Mouse (Mus musculus) brain, embryonic 14.5 days (tissue): Measurements from ENCODE around the gene Btbd9. TPM values are rescaled to one million over a fixed set of nuclear protein-coding genes. Genes with fewer than 3 reads are reported as not detected.
A peak's percentile ranks its signal among the peaks of the same experiment; 100 is the strongest.

Experiments used
- DNase-seq: peaks from one replicate; pipeline ENCODE4 v3.0.0-alpha.2; 2011; ENCODE audit warnings: low read depth
- CTCF ChIP-seq: fragments of 200-500 bp; IDR thresholded peaks from 2 replicates; pipeline ENCODE4 v1.5.1; 2012; ENCODE audit warnings: inconsistent platforms, mild to moderate bottlenecking, moderate library complexity, borderline replicate concordance; ENCODE audit not compliant: insufficient read depth, insufficient read length; ENCODE audit errors: extremely low read depth
- POLR2A ChIP-seq: fragments of 200-500 bp; IDR thresholded peaks from 2 replicates; pipeline ENCODE4 v1.6.1; 2012; ENCODE audit warnings: mild to moderate bottlenecking, inconsistent platforms, borderline replicate concordance; ENCODE audit not compliant: poor library complexity, insufficient read depth, insufficient read length, severe bottlenecking; ENCODE audit errors: extremely low read depth
- polyA plus RNA-seq: library from polyadenylated mRNA; depleted of rRNA; stranded (reverse); fragments of >200 nt; gene quantifications from 2 replicates; pipeline ENCODE4 v1.2.3, GENCODE M21; 2012

The Btbd9 gene
- polyA plus RNA-seq, 1 experiment, result 72.5 TPM

DNA sequence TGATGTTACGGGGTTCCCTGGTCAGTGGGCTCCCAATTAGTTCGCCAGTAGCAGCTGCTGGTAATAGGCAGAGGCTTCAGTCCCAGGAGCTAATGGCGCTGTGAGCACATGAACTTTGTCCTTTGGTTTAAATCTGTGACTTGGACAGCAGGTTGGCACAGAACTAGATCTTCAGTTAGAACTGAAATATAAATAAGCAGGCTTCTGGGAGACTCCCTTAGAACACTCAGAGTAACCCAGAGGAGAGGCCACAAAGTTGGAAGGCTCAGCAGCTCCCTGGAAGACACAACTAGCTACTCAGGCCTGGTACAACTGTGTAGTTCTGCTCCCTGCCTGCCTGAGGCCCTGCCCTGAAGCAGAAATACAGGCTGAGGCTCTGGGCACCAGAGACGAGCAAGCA, 313.8 kb downstream of the Btbd9 start:
- no peak for TF ChIP-seq POLR2A
- no peak for TF ChIP-seq CTCF
- DNase-seq, result peak; percentile 44

DNA sequence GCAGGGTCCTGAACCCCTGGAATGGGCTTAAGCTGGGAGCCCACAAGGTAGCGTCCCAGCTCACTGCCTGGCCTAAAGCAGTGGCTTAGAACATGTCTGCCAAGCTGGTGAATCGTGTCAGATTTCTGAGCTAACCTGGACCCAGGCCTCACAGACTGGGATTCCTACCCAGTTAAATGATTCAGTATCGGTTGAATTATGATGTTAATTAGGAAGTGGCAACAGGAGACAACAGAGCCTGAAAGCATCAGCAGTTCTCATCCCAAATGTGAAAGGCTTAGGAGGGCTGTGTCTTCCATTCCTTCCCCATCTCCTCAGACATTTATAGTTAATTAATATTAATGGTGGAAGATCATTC, 314.3 kb downstream of the Btbd9 start:
- DNase-seq, result no peak
- TF ChIP-seq POLR2A, result no peak
- TF ChIP-seq CTCF, result no peak

DNA sequence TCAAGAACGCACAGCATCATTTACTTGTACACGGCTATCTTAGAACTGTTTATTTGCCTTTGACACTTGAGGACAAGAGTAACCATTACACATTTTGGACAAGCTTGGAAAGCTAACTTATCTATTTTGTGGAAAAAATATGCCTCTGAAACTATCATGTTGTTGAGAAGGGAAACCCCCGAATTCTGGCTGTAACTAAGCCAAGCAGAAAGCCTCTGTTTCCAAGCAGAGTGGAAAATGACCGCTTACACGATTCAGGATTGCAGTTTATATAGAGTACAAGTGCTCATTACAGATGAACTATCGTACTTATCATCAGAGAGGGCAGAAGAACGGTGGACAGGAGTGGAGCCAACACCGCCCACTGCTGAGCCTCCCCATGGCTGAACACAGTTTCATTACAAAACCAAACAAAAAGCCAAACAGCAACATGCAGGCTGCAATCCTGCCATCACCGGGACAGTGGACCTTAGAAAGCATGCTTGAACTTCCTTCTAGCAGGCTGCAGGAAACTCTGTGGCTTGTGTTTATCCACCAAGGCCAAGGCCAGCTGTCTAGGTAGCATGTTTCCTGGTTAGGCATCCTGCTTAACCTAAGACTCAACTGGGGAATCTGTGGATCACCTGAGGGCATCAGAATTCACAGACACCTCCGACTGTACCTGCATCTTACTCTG, 314.8 kb downstream of the Btbd9 start:
- TF ChIP-seq POLR2A (no peak), CTCF (no peak)
- no peak for DNase-seq

DNA sequence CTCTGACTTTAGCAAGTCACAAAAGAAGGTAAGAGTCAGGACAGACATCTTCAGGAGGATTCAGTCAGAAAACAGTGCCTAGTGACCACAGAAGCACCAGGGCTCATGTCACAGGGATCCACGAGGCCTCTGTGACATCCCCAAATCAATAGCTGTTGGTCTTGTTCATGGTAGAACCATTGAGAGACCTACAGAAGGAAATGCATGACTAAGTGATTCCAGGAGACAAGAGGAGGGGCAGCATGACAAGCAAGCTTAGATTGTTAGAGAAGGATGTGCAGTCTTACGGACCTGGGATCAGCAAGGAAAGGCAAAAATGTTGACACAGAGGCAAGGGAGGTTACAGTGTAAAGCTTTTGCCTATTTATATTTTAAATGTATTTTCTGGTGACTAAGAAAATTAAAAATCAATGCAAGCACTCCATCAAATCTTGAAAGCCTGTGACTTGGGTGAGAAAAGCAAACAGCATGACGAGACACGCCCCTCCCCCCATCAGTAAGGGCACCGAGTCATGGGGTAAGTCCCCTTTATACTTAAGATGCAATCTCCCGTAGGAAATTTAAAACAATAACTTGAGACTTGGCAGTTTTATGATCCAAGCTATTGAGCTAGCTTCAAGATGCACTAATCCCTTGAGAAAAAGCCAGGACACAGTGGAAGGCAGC, 315.5 kb downstream of the Btbd9 start:
- no peak for DNase-seq
- TF ChIP-seq POLR2A (no peak), CTCF (no peak)

DNA sequence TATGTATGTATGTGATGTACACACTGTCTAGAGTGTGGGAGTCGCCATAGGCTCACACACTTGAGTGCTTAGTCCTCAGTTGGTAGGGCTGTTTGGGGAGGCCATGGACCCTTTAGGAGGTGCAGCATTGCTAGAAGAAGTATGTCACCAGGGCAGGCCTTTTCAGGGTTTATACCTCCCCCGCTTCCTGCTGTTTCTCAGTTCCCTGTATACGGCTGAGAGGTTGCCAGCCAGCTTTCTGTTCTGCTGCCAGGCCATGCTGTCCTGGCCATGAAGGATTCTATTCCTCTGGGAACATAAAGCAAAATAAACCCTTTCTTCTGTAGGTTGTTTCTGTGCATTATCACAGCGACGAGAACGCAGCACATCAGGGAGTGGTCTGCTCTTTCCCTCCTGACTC, 316.4 kb downstream of the Btbd9 start:
- no peak for DNase-seq
- no peak for TF ChIP-seq CTCF
- no peak for TF ChIP-seq POLR2A

DNA sequence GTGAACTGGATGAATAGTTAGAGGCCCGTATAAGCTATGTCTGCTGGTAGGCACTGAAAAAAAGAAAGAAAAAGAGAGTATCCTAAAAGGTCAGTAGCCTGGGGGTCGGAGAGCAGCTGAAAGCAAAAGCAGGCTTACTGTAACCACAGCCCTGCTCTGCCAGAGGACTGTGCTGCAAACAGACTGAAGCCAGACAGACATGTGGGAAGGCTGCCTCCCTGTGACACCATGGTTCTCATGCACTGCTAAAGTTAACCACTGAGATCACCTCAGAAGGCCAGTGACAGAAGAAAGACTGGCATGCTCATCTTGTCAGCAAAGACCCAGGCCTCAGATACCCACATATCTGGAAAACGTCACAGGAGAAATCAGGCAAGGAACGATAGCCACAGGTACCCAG, 317.8 kb downstream of the Btbd9 start:
- no peak for DNase-seq

DNA sequence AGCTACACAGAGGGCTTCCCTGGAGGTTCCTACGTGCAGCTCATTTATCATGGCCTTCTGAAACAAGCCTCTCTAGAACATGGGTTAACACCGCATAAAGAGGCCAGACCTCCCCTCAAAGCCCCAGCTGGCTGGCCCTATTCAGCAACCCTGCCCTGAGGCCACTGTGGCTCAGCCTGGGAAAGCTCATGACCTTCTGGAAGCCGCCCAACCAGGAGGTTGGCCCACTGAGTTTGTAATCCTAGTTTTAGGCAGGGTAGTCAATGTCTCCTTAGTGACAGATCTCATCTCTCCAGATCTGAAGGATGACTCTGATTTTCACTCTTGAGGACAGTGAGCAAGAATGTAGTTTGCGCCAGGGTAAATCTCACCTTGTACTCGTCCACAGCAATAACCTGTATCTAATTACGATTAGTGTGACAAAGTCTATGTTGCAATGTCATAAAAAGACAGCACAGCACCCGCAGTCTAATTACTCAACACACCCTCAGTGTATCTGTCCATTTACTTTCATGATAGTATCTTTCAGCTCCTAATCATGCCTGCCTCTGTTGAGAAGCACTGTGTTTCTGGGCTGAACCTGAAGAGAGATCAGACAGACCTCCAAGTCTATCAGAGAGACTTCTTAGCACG, 320.2 kb downstream of the Btbd9 start:
- TF ChIP-seq POLR2A, result no peak
- TF ChIP-seq CTCF, result no peak
- no peak for DNase-seq

More for the DNA sequence above, 317.8 kb downstream of the Btbd9 start:
- no peak for TF ChIP-seq CTCF
- no peak for TF ChIP-seq POLR2A

DNA sequence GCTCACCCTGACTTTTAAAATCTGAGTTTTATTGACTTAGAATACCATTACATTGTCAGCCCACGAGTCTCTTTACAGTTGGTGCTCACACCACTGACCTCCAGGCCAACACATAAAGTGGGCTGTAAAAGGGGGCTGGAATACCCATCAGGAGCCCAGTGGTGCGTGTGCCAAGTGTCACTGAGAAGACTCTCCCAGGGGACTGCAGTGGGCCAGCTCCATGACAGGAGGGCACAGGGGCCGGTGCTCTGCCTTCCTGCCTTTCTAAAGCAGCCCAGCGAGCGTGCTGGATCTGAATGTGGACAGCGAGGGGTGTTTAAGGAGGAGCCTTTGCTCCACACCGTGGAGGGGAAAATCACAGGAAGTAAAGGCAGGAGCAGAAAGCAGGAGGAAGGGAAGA, 322.4 kb downstream of the Btbd9 start:
- TF ChIP-seq POLR2A (no peak), CTCF (no peak)
- no peak for DNase-seq

DNA sequence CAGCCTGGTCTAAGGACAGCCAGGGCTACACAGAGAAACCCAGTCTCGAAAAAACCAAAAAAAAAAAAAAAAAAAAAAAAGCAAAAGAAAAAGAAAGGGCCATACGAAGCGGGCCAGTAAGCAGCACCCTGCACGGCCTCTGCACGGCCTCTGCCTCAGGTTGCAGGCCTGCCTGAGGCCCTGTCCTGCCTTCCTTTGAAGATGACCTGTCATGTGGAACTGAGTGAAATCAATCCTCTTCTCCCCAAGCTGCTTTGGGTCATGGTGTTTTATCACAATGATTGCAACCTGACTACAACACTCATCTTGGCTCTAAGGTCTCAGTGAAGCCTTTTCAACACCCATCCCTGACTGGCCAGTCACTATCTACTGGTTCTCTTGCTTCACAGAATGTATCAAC, 323.3 kb downstream of the Btbd9 start:
- no peak for TF ChIP-seq CTCF
- TF ChIP-seq POLR2A, result no peak

DNA sequence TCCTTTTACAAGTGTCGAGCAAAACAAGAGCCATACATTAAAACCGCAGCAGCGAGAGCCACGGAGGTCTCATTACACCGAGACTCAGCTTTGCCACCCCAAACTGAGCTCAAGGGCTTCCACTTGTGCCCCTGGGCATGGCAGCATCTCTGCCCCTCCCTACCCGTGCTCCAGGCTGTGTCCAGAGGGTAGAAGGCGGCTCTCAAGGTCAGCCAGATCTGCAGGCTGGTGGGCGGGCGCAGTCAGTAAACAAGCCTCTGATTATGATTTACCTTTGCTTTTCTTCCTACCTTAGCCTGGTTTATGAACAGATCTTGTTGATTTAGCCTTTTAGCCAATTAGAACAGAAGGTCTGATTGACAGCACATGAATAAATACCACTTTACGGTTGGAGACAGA, 331.0 kb downstream of the Btbd9 start:
- DNase-seq, result no peak

More for the DNA sequence above, 323.3 kb downstream of the Btbd9 start:
- DNase-seq, result no peak

DNA sequence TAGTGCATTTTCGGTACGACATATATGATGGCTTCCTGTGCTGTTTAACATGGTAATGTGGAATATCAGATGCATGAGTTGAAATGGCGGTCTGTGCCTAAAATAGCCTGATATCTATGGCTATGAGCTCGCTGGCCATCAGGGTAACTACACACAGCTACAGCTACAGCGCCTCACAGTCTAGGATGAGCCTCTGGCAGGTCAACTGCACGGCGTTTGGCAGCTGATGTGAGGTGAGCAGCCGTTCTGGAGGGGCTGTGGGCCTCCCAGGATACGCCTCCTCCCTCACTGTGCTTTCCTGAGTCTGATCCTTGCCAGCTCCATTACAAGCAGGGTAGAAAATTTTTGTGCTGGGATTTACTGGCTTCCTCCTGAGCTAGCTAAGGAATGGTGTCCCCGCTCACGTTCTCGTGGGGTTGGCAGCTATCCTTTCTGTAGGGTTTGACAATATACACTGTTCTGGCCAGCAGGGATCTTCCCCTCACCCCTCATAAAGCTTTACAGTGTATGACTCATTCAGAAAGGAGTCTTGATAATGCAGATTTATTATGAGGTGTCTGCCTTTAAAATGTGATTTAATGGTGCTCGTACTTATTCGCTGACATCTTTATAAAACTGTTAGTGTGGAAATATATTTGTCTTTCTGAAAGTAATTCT, 331.5 kb downstream of the Btbd9 start:
- TF ChIP-seq CTCF, result no peak
- no peak for TF ChIP-seq POLR2A
- DNase-seq, result peak; percentile 69

More for the DNA sequence above, 331.0 kb downstream of the Btbd9 start:
- TF ChIP-seq POLR2A (no peak), CTCF (no peak)
